Mouse (Mus musculus): Measurements from ENCODE around the gene Napsa. TPM values are rescaled to one million over a fixed set of nuclear protein-coding genes. Genes with fewer than 3 reads are reported as not detected.

Napsa gene
- polyA plus RNA-seq, 1 experiment from 2014 or later: 2.7 TPM

GRCm38 (mm10) chr7:44565414-44565813, 6.8 kb upstream of the Napsa start:
- ChIA-PET CTCF (no interaction called here), POLR2A (no interaction called here)
- ATAC-seq (no peak), DNase-seq (ENCODE audit: low read depth, low spot score) (no peak)
- H3K27me3 ChIP-seq: peaks cover 4% of the 10 kb centered on the region
- in situ Hi-C loops (cut with MboI; ENCODE audit: low pct_unique_long_range_greater_than_20kb): no loop called here
- TF ChIP-seq CTCF (IDR thresholded peaks at IDR 0.05): no peak

- CTCF ChIA-PET: no interaction called here
Measured at GRCm38 (mm10) chr7:44568803-44569202, 3.4 kb upstream of the Napsa start.

DNA sequence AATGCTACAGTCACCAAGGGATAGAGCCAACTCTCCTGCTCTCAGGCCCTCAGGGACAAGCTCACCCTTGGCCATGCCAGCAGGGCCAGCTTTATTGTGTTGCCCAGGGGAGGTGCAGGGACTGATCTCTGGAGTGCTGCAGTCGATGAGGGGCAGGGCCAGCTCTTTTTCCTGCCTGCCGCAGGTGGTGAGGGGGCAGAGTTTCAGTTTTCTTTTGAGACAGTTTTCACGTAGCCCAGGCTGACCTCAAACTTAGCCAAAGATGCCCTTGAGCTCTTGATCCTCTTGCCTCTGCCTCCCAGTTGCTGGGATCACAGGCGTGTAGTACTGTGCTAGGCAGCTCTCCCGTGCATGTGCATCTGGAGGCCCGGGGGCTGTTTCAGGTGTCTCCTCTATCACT, 1.2 kb upstream of the Napsa start:
- TF ChIP-seq CTCF (IDR thresholded peaks at IDR 0.05): no peak
- DNase-seq (ENCODE audit: low read depth, low spot score) (no peak), ATAC-seq (no peak)
- in situ Hi-C loops (cut with MboI; ENCODE audit: low pct_unique_long_range_greater_than_20kb): no loop called here
- peaks cover 9% of the 10 kb centered on the region for H3K27me3 ChIP-seq
- ChIA-PET POLR2A (no interaction called here), CTCF (interaction anchor here (1.2 to 1.4 kb wide), 2 partner anchors 11 to 12 kb away, joined by 3 to 5 read pairs; no protein-coding TSS in a partner anchor)

More at GRCm38 (mm10) chr7:44568803-44569202, 3.4 kb upstream of the Napsa start:
- no peak for DNase-seq (ENCODE audit: low read depth, low spot score)
- POLR2A ChIA-PET: no interaction called here
- in situ Hi-C loops (cut with MboI; ENCODE audit: low pct_unique_long_range_greater_than_20kb): no loop called here
- TF ChIP-seq CTCF (IDR thresholded peaks at IDR 0.05): no peak
- ATAC-seq: no peak
- peaks cover 9% of the 10 kb centered on the region for H3K27me3 ChIP-seq

- DNase-seq (ENCODE audit: low read depth, low spot score): no peak
- TF ChIP-seq CTCF (IDR thresholded peaks at IDR 0.05): no peak
- in situ Hi-C loops (cut with MboI; ENCODE audit: low pct_unique_long_range_greater_than_20kb): no loop called here
- ChIA-PET POLR2A (no interaction called here), CTCF (interaction anchor here (1.2 to 1.4 kb wide), 2 partner anchors 11 kb away, joined by 3 to 5 read pairs; no protein-coding TSS in a partner anchor)
- H3K27me3 ChIP-seq: peaks cover 9% of the 10 kb centered on the region
- ATAC-seq: no peak
Measured at GRCm38 (mm10) chr7:44571811-44572210, 369 bp upstream of the Napsa start.

DNA sequence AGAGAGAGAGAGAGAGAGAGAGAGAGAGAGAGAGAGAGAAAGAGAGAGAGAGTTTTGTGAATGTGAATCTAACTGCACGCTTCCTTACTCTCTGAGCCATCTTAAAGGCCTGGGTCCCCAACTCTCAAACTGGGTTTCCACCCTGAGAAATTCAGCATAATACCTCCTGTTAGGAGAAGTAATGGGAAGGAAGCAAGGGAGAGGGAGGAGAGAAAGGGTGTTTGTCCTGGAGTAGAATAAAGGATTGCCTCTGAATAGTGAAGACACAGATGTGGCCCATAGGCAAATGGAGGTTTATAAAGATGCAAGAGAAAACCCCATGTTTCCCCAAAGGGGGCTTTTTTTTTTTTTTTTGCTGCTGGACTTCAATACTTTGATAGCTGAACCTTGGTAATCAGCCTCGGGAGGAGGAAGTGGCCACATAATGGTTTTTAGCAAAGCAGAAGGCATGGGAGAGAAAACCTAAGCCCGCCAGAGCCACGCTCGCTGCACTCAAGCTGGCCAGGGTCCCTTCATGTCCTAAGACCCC, 840 bp downstream of the Napsa start:
- TF ChIP-seq CTCF (IDR thresholded peaks at IDR 0.05): no peak

GRCm38 (mm10) chr7:44576333-44576844, 4.2 kb downstream of the Napsa start:
- DNase-seq (ENCODE audit: low read depth, low spot score): no peak
- ATAC-seq: no peak
- TF ChIP-seq CTCF (IDR thresholded peaks at IDR 0.05): no peak
- CTCF ChIA-PET: no interaction called here
- POLR2A ChIA-PET: no interaction called here
- no peaks in the 10 kb centered on the region for H3K27me3 ChIP-seq
- in situ Hi-C loops (cut with MboI; ENCODE audit: low pct_unique_long_range_greater_than_20kb): loop anchor here (5.0 kb wide), 1 partner anchor 66 kb away; no protein-coding TSS in a partner anchor

More for the DNA sequence above, 840 bp downstream of the Napsa start:
- ChIA-PET POLR2A (no interaction called here), CTCF (interaction anchor here (1.5 kb wide), 1 partner anchor 9 kb away, joined by 3 read pairs; no protein-coding TSS in a partner anchor)
- DNase-seq (ENCODE audit: low read depth, low spot score) (no peak), ATAC-seq (no peak)
- in situ Hi-C loops (cut with MboI; ENCODE audit: low pct_unique_long_range_greater_than_20kb): no loop called here
- H3K27me3 ChIP-seq: peaks cover 9% of the 10 kb centered on the region

DNA sequence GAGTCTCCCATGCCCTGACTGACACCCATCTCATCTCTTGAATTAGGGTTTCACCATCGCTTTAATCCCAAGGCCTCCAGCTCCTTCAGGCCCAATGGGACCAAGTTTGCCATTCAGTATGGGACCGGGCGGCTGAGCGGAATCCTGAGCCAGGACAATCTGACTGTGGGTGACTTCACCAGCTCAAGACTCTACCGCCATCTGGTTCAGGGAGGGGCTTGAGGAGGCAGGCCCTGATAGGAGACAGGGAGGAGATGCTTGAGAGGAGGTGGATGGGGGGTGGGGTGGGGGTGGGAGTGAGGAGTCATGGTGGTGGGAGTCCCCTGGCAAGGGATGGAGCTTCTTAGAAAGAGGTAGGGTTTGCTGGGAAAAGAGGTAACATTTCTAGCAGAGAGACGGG, 9.5 kb downstream of the Napsa start:
- ChIA-PET CTCF (no interaction called here), POLR2A (interaction anchor here (0.7 kb wide), 1 partner anchor 208 kb away, joined by 3 read pairs; no protein-coding TSS in a partner anchor)
- ATAC-seq (no peak), DNase-seq (ENCODE audit: low read depth, low spot score) (no peak)
- TF ChIP-seq CTCF (IDR thresholded peaks at IDR 0.05): no peak
- peaks cover 14% of the 10 kb centered on the region for H3K27me3 ChIP-seq
- in situ Hi-C loops (cut with MboI; ENCODE audit: low pct_unique_long_range_greater_than_20kb): no loop called here

- DNase-seq (ENCODE audit: low read depth, low spot score): no peak
- in situ Hi-C loops (cut with MboI; ENCODE audit: low pct_unique_long_range_greater_than_20kb): no loop called here
- TF ChIP-seq CTCF (IDR thresholded peaks at IDR 0.05): no peak
- peaks cover 19% of the 10 kb centered on the region for H3K27me3 ChIP-seq
- ChIA-PET CTCF (interaction anchor here (1.2 kb wide), 1 partner anchor 11 kb away, joined by 3 read pairs; no protein-coding TSS in a partner anchor), POLR2A (no interaction called here)
- ATAC-seq: no peak
Measured at GRCm38 (mm10) chr7:44582709-44583108, 10.5 kb downstream of the Napsa start.

DNA sequence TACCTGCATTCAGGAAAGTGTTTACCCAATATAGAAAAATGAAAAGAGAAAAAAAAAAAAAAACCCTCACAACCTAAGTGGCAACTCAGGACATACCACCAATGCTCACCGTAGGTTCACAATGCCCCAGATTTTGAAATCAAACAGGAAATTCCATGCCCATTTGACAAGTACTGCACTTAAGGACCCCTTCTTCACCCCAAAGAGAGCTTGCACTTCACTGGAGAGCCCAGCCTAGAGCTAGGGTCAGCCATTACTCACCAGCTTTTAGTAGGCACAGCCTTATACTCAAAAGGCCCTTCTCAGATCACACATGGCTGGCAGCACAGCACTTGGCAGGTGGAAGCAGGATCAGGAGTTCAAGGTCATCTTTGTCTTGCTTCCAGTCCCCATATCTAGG, 11.0 kb downstream of the Napsa start:
- DNase-seq (ENCODE audit: low read depth, low spot score) (no peak), ATAC-seq (no peak)
- ChIA-PET CTCF (interaction anchor here (1.2 kb wide), 1 partner anchor 12 kb away, joined by 3 read pairs; no protein-coding TSS in a partner anchor), POLR2A (no interaction called here)
- H3K27me3 ChIP-seq: peaks cover 22% of the 10 kb centered on the region
- in situ Hi-C loops (cut with MboI; ENCODE audit: low pct_unique_long_range_greater_than_20kb): no loop called here
- no peak for TF ChIP-seq CTCF (IDR thresholded peaks at IDR 0.05)

DNA sequence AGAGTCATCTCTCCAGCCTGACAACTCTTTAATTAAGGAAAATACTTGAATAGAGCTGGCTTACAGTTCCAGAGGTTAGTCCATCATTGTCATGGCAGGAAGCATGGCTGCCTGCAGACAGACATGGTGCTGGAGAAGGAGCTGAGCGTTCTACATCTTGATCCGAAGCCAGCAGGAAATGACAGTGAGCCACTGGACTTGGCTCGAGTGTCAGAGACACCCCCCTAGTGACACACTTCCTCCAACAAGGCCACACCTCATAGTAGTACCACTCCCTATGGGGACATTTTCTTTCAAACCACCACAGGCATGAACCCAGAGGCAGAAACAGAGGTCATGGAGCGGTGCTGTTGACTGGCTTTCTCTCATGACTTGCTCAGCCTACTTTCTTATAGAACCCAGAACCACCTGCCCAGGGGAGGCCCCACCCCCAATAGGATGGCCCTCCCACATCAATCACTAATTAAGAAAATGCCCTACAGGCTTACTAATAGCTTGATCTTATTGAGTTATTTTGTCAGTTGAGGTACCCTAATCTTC, 12.2 kb downstream of the Napsa start:
- CTCF ChIA-PET: interaction anchor here (1.0 kb wide), 1 partner anchor 24 kb away, joined by 3 read pairs; no protein-coding TSS in a partner anchor
- TF ChIP-seq CTCF (IDR thresholded peaks at IDR 0.05): no peak
- in situ Hi-C loops (cut with MboI; ENCODE audit: low pct_unique_long_range_greater_than_20kb): no loop called here
- H3K27me3 ChIP-seq: peaks cover 22% of the 10 kb centered on the region
- POLR2A ChIA-PET: no interaction called here
- DNase-seq (ENCODE audit: low read depth, low spot score): no peak
- ATAC-seq: no peak

DNA sequence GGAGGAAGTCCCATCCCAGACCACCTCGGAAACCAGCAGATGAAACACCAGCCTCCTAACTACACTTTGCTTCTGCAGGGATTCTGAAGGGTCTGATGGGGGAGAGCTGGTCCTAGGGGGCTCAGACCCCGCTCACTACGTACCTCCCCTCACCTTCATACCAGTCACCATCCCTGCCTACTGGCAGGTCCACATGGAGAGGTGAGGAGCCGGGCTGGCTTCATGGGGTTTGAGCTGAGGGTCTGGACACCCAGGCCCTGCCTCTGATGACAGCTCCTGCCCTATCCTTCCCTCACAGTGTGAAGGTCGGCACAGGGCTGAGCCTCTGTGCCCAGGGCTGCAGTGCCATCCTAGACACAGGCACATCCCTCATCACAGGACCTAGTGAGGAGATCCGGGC, 12.7 kb downstream of the Napsa start:
- TF ChIP-seq CTCF (IDR thresholded peaks at IDR 0.05): no peak
- H3K27me3 ChIP-seq: peaks cover 28% of the 10 kb centered on the region
- POLR2A ChIA-PET: no interaction called here
- in situ Hi-C loops (cut with MboI; ENCODE audit: low pct_unique_long_range_greater_than_20kb): no loop called here
- CTCF ChIA-PET: interaction anchor here (1.0 kb wide), 1 partner anchor 24 kb away, joined by 3 read pairs; no protein-coding TSS in a partner anchor
- DNase-seq (ENCODE audit: low read depth, low spot score) (no peak), ATAC-seq (no peak)
